Mouse (Mus musculus) heart, embryonic 13.5 days (tissue): Measurements from ENCODE around the gene Surf6. TPM values are rescaled to one million over a fixed set of nuclear protein-coding genes. Genes with fewer than 3 reads are reported as not detected.

Experiments
- ATAC-seq: fragments of 200-750 bp; cut with Nextera tagmentation; 2 replicates; pipeline ENCODE4 v1.8.0; 2017; ENCODE audit warnings: moderate TSS enrichment; ENCODE audit not compliant: insufficient number of reproducible peaks, low FRiP score, low TSS enrichment; ENCODE audit errors: extremely low read depth
- H3K27ac ChIP-seq: fragments of 300-500 bp; sonication (generic); replicated peaks from 2 replicates; pipeline ENCODE4 v1.5.1; 2015; ENCODE audit warnings: moderate library complexity, mild to moderate bottlenecking, inconsistent platforms
- H3K27me3 ChIP-seq: fragments of 300-500 bp; sonication (generic); replicated peaks from 2 replicates; pipeline ENCODE4 v1.6.1; 2015; ENCODE audit warnings: mild to moderate bottlenecking, inconsistent platforms
- H3K36me3 ChIP-seq: fragments of 300-500 bp; sonication (generic); 2 replicates; pipeline ENCODE4 v1.6.1; 2015; ENCODE audit warnings: mild to moderate bottlenecking, inconsistent platforms
- H3K4me1 ChIP-seq: fragments of 300-500 bp; sonication (generic); 2 replicates; pipeline ENCODE4 v1.6.1; 2015; ENCODE audit warnings: inconsistent platforms
- H3K4me2 ChIP-seq: fragments of 300-500 bp; sonication (generic); 2 replicates; pipeline ENCODE4 v1.6.1; 2015; ENCODE audit warnings: inconsistent platforms, mild to moderate bottlenecking, moderate library complexity
- H3K4me3 ChIP-seq: fragments of 300-500 bp; sonication (generic); 2 replicates; pipeline ENCODE4 v1.5.1; 2015; ENCODE audit warnings: moderate library complexity, mild to moderate bottlenecking, inconsistent platforms
- H3K9ac ChIP-seq: fragments of 300-500 bp; sonication (generic); 2 replicates; pipeline ENCODE4 v1.6.1; 2015; ENCODE audit warnings: inconsistent platforms, mild to moderate bottlenecking, moderate library complexity
- H3K9me3 ChIP-seq: fragments of 300-500 bp; sonication (generic); 2 replicates; pipeline ENCODE4 v1.6.1; 2016; ENCODE audit warnings: inconsistent platforms
- WGBS: fragments of 180-500 bp; shearing (Covaris S2); methylation state at CpG from one replicate; pipeline ENCODE4 v1.1.7; 2015; ENCODE audit warnings: mixed read lengths; 5-methylcytosine and 5-hydroxymethylcytosine counted together
- polyA plus RNA-seq: library from polyadenylated mRNA; unstranded; fragments of >200 nt; fragmentation: Nextera tagmentation; extraction: Ambion mirVana; gene quantifications from 2 replicates; pipeline ENCODE4 v1.2.1, GENCODE M21; 2015

The Surf6 gene
- polyA plus RNA-seq, 1 experiment from 2014 or later, result 12.8 TPM

DNA sequence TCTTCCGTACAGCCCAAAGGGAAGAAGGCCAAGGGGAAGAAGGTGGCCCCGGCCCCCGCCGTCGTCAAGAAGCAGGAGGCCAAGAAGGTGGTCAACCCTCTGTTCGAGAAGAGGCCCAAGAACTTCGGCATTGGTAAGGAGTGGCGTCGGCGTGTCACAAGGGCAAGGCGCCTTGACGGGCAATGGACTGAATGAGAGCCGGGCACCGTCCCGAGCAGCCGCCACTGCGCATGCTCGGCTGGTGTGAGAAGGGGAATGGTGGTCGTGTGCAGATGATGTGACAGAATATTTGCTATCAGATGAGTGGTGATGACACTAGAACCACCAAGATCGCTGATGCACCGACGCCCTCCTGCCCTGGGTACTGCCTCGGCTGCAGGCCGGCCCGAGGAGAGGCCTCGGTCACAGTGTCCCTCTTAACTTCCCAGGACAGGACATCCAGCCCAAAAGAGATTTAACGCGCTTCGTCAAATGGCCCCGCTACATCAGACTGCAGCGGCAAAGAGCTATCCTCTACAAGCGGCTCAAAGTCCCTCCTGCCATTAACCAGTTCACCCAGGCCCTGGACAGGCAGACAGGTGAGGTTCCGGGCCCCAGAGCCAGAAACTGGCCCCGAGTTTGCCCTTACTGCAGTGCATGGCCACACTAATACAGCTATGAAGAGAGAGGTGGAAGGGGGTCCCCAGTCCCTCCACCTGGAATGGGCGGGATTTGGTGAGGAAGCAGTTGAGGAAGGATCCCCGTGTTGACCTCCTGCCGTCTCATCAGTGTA, 8.5 kb upstream of the Surf6 start:
- under 1% methylated on average over 37 of the region's 37 CpGs for WGBS
- H3K36me3 ChIP-seq, result peaks cover 58% of the 10 kb centered on the region

DNA sequence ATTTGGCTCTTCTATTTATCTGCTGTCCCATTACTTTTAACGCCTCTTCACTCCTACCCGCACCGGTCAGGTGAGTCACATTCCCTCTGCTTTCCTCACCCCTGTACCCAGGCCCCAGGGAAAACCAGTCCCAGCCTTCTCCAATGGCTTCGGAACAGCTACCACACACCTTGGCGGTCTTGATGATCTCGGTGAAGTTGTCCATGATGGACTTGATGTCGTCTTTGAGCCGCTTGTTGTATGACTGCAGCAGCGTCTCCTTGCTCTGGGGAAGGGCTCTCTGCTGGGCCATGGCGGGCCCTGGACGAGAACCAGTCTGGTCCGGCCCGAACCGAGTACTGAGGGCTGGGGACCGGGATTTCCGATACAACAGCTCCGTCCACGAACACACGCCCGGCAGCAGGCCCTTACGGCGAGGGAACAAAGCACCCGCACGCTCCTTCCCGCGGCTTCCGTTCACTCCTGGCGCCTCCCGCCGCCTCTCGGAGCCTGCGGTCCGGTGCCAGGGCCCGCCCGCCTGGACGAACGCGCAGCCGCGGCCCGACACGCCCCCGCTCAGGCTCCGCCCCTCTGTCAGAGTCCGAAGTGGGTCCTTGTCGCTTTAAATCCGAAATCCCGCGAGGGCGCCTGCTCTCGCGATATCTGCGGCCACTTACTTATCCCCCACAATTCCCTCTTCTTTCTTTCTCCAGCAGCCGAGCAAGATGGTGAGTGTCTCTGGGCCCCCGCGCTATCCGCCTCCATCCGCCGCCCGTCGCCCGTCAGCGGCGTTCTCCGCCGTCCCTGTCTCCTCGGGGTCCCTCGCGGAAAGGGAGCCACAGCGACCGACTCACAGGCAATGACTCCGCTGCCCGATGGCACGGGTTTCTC, 7.7 kb upstream of the Surf6 start, which contains the start of the genes Med22 and Rpl7a:
TSS of gene Med22 (minus strand) at position 554 of the 870 bp plus-strand sequence.
TSS of gene Rpl7a (plus strand) at position 641 of the 870 bp plus-strand sequence.
- peak within 1 kb of the TSS; percentile 94 for H3K27ac ChIP-seq
- peak within 1 kb of the TSS; percentile 90 for H3K4me2 ChIP-seq
- H3K4me3 ChIP-seq, result peak within 1 kb of the TSS; percentile 96
- H3K9me3 ChIP-seq, result no peaks in the 10 kb centered on the region
- WGBS, result under 1% methylated on average over 74 of the region's 74 CpGs
- H3K4me1 ChIP-seq, result peaks cover 51% of the 10 kb centered on the region
- ATAC-seq, result peak; percentile 95
- H3K36me3 ChIP-seq, result peaks cover 67% of the 10 kb centered on the region
- H3K27me3 ChIP-seq, result no peaks in the 10 kb centered on the region
- H3K9ac ChIP-seq, result peak within 1 kb of the TSS; percentile 100

More for the DNA sequence above, 8.5 kb upstream of the Surf6 start:
- no peaks in the 10 kb centered on the region for H3K27me3 ChIP-seq
- no peaks in the 10 kb centered on the region for H3K9me3 ChIP-seq
- ATAC-seq, result peak; percentile 35; the same call in 1 of the 2 replicates
- peak overlapping the region; percentile 96 for H3K4me3 ChIP-seq
- H3K4me1 ChIP-seq, result peaks cover 56% of the 10 kb centered on the region
- peak overlapping the region; percentile 100 for H3K9ac ChIP-seq
- peak overlapping the region; percentile 86 for H3K4me2 ChIP-seq
- H3K27ac ChIP-seq, result peak overlapping the region; percentile 94

DNA sequence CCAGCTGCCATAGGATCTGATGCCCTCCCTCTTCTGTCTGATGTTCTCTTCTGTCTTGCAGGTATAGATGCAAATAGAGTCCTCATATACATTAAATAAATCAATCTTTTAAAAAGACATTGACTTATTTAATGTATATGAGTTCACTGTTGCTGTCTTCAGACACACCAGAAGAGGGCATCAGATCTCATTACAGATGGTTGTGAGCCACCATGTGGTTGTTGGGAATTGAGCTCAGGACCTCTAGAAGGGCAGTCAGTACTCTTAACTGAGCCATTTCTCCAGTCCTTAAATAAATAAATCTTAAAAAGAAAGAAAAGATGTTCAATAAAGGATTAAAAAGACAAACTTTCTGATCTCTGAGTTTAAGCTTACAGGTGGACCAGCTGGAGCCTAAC, 6.7 kb upstream of the Surf6 start:
- H3K4me2 ChIP-seq, result peak overlapping the region; percentile 90
- peak overlapping the region; percentile 96 for H3K4me3 ChIP-seq
- no peak for ATAC-seq
- no peaks in the 10 kb centered on the region for H3K27me3 ChIP-seq
- no peaks in the 10 kb centered on the region for H3K9me3 ChIP-seq
- peaks cover 42% of the 10 kb centered on the region for H3K4me1 ChIP-seq
- H3K36me3 ChIP-seq, result peaks cover 73% of the 10 kb centered on the region
- peak overlapping the region; percentile 94 for H3K27ac ChIP-seq
- H3K9ac ChIP-seq, result peak overlapping the region; percentile 94

- Histone ChIP-seq H3K36me3 (peaks cover 67% of the 10 kb centered on the region), H3K9me3 (no peaks in the 10 kb centered on the region), H3K4me3 (peak overlapping the region; percentile 96), H3K4me1 (peaks cover 43% of the 10 kb centered on the region), H3K27me3 (no peaks in the 10 kb centered on the region), H3K9ac (peak overlapping the region; percentile 94), H3K27ac (no peak overlapping the region; the same call in 1 of the 2 replicates), H3K4me2 (peak overlapping the region; percentile 90)
- WGBS, result 76% methylated on average over 18 of the region's 18 CpGs
- ATAC-seq, result no peak
Observed at GRCm38 (mm10) chr2:26908710-26909386, 6.2 kb upstream of the Surf6 start.

- no peaks in the 10 kb centered on the region for H3K9me3 ChIP-seq
- H3K4me1 ChIP-seq, result peaks cover 42% of the 10 kb centered on the region
- H3K36me3 ChIP-seq, result peaks cover 50% of the 10 kb centered on the region
- H3K4me3 ChIP-seq, result no peak overlapping the region
- WGBS, result 56% methylated on average over 4 of the region's 4 CpGs
- no peak for ATAC-seq
- H3K9ac ChIP-seq, result no peak overlapping the region
- H3K27ac ChIP-seq, result no peak overlapping the region
- H3K4me2 ChIP-seq, result no peak overlapping the region
- no peaks in the 10 kb centered on the region for H3K27me3 ChIP-seq
Observed at GRCm38 (mm10) chr2:26907109-26907508, 4.4 kb upstream of the Surf6 start.

DNA sequence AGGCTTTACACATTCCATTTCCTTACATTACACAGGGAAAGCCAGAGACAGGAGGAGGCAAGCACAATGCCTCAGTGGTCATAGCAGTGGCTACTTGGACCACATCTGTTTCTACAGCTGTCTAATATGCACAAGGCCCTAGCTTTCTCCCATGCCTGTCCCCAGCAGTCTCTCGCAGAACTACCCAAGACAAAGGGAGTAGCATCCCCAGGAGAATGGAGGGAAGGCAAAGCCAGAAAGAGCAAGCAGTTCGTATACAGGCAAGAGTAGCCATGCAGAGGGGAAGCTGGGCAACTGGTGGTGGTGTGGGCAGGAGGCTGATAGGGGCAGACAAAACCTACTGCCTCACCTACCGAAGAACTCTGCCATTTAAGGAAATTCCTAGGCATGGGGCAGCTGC, 3.8 kb upstream of the Surf6 start:
- Histone ChIP-seq H3K27me3 (no peaks in the 10 kb centered on the region), H3K4me2 (no peak overlapping the region), H3K9me3 (no peaks in the 10 kb centered on the region), H3K4me3 (no peak overlapping the region), H3K9ac (no peak overlapping the region), H3K36me3 (peaks cover 43% of the 10 kb centered on the region), H3K4me1 (peaks cover 42% of the 10 kb centered on the region), H3K27ac (no peak overlapping the region)
- no peak for ATAC-seq
- 89% methylated on average over 3 of the region's 3 CpGs for WGBS

- peaks cover 41% of the 10 kb centered on the region for H3K36me3 ChIP-seq
- no peak overlapping the region for H3K27ac ChIP-seq
- H3K4me3 ChIP-seq, result no peak overlapping the region
- ATAC-seq, result no peak
- 80% methylated on average over 2 of the region's 2 CpGs for WGBS
- H3K4me1 ChIP-seq, result peaks cover 46% of the 10 kb centered on the region
- no peaks in the 10 kb centered on the region for H3K9me3 ChIP-seq
- no peaks in the 10 kb centered on the region for H3K27me3 ChIP-seq
- H3K4me2 ChIP-seq, result no peak overlapping the region
- no peak overlapping the region for H3K9ac ChIP-seq
Observed at GRCm38 (mm10) chr2:26905936-26906335, 3.3 kb upstream of the Surf6 start.

DNA sequence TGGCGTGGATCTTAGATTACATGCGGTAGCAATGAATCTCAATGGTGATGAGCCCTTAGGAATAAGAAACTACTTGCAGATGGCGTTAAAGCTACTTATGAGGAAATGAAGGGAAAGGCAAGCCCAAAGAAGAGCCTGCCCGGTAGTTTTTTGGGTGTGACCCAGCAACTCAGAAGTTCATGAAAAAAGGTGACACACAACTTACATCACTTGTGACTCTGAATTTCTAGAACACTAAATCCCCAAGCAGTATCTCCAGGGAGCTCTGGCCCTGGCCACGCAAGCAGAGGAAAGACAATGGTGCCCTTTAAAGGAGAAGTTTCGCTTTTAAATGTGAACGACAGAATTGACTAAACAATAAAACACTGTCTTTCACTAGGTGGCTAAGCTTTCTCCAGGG, 632 bp upstream of the Surf6 start:
- Histone ChIP-seq H3K36me3 (peaks cover 61% of the 10 kb centered on the region), H3K4me1 (peaks cover 29% of the 10 kb centered on the region), H3K9me3 (no peaks in the 10 kb centered on the region), H3K4me2 (peak overlapping the region; percentile 81), H3K4me3 (peak overlapping the region; percentile 81), H3K9ac (peak overlapping the region; percentile 87), H3K27me3 (no peaks in the 10 kb centered on the region), H3K27ac (peak overlapping the region; percentile 93)
- 12% methylated on average over 7 of the region's 7 CpGs for WGBS
- ATAC-seq, result no peak

DNA sequence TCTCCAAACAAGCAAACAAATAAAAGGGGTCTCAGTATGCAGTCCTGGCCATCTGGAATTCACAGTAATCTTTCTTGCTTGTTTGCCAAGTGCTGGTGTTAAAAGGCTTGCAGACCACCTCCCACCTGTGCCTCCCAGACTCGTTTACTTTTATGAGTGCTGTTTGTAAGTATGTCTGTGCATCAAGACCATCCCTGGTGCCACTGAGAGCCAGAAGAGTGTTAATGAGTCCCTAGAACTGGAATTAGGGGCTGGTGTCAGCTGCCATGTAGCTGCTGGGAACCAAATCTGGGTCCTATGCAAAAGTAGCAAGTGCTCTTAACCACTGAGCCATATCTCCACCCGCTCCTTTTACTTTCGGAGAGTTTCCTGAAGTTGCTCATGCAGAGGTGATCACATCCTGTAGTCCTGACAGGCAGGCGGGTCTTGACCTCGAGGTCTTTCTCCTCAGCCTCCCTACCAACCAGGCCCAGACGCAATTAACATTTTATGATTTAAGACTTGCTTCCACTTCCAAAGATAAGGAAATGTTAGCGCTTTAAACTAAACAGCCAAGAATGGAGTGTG, 762 bp downstream of the Surf6 start:
- H3K4me1 ChIP-seq, result peaks cover 24% of the 10 kb centered on the region
- no peaks in the 10 kb centered on the region for H3K9me3 ChIP-seq
- peak overlapping the region; percentile 81 for H3K4me2 ChIP-seq
- H3K36me3 ChIP-seq, result peaks cover 61% of the 10 kb centered on the region
- H3K27me3 ChIP-seq, result no peaks in the 10 kb centered on the region
- peak overlapping the region; percentile 87 for H3K9ac ChIP-seq
- WGBS, result 9% methylated on average over 7 of the region's 7 CpGs
- no peak for ATAC-seq
- peak overlapping the region; percentile 81 for H3K4me3 ChIP-seq
- peak overlapping the region; percentile 93; the same call in 1 of the 2 replicates for H3K27ac ChIP-seq

GRCm38 (mm10) chr2:26900731-26901130, 1.9 kb downstream of the Surf6 start:
- peaks cover 61% of the 10 kb centered on the region for H3K36me3 ChIP-seq
- H3K27ac ChIP-seq, result no peak overlapping the region
- no peaks in the 10 kb centered on the region for H3K27me3 ChIP-seq
- no peak for ATAC-seq
- H3K4me3 ChIP-seq, result no peak overlapping the region
- H3K9ac ChIP-seq, result no peak overlapping the region; the same call in 1 of the 2 replicates
- peaks cover 24% of the 10 kb centered on the region for H3K4me1 ChIP-seq
- no peaks in the 10 kb centered on the region for H3K9me3 ChIP-seq
- H3K4me2 ChIP-seq, result no peak overlapping the region
- 43% methylated on average over 1 of the region's 1 CpGs for WGBS
